Mouse (Mus musculus) T-helper 2 cell (primary cell): ENCODE measurements around the gene Tmem87b.

Experiments
- in situ Hi-C: fragments of 300-600 bp; cut with MboI, MseI; formaldehyde crosslinking; loops from one replicate; pipeline ENCODE4 v1.15.1; 2025; ENCODE audit warnings: high pct_unique_total_duplicates

Tmem87b gene

GRCm38 (mm10) chr2:128817786-128818681, at the start of gene Tmem87b:
TSS of gene Tmem87b (plus strand) at chr2:128818118.
- in situ Hi-C loops = loop anchor here (5.0 kb wide), 1 partner anchor 126 kb away; no protein-coding TSS in a partner anchor

GRCm38 (mm10) chr2:128768545-128769247, 49.2 kb upstream of the Tmem87b start:
- in situ Hi-C loops = no loop called here

- in situ Hi-C loops = no loop called here
These were observed 47.4 kb upstream of the Tmem87b start for GRCm38 (mm10) chr2:128770557-128770956.

GRCm38 (mm10) chr2:128771048-128771447, 46.9 kb upstream of the Tmem87b start:
- in situ Hi-C loops = no loop called here

- in situ Hi-C loops = no loop called here
These were observed 46.1 kb upstream of the Tmem87b start for GRCm38 (mm10) chr2:128771750-128772338.

GRCm38 (mm10) chr2:128782231-128782630, 35.7 kb upstream of the Tmem87b start:
- in situ Hi-C loops = no loop called here

GRCm38 (mm10) chr2:128783660-128784345, 34.1 kb upstream of the Tmem87b start:
- in situ Hi-C loops = no loop called here

GRCm38 (mm10) chr2:128784814-128785213, 33.1 kb upstream of the Tmem87b start:
- in situ Hi-C loops = no loop called here

- in situ Hi-C loops = no loop called here
These were observed 31.6 kb upstream of the Tmem87b start for GRCm38 (mm10) chr2:128786341-128786740.

- in situ Hi-C loops = no loop called here
These were observed 31.1 kb upstream of the Tmem87b start for GRCm38 (mm10) chr2:128786795-128787194.

GRCm38 (mm10) chr2:128787805-128788204, 30.1 kb upstream of the Tmem87b start:
- in situ Hi-C loops = no loop called here

- in situ Hi-C loops = no loop called here
These were observed 26.9 kb upstream of the Tmem87b start for GRCm38 (mm10) chr2:128790875-128791614.

- in situ Hi-C loops = no loop called here
These were observed 24.0 kb upstream of the Tmem87b start for GRCm38 (mm10) chr2:128793958-128794357.

GRCm38 (mm10) chr2:128796463-128796862, 21.5 kb upstream of the Tmem87b start:
- in situ Hi-C loops = no loop called here

GRCm38 (mm10) chr2:128803441-128803840, 14.5 kb upstream of the Tmem87b start:
- in situ Hi-C loops = no loop called here

GRCm38 (mm10) chr2:128805341-128805740, 12.6 kb upstream of the Tmem87b start:
- in situ Hi-C loops = no loop called here

GRCm38 (mm10) chr2:128806561-128806960, 11.4 kb upstream of the Tmem87b start:
- in situ Hi-C loops = no loop called here

- in situ Hi-C loops = no loop called here
These were observed 5.2 kb upstream of the Tmem87b start for GRCm38 (mm10) chr2:128812761-128813160.

GRCm38 (mm10) chr2:128816311-128816710, 1.6 kb upstream of the Tmem87b start:
- in situ Hi-C loops = loop anchor here (5.0 kb wide), 1 partner anchor 124 kb away; no protein-coding TSS in a partner anchor

GRCm38 (mm10) chr2:128816916-128817315, 1.0 kb upstream of the Tmem87b start:
- in situ Hi-C loops = loop anchor here (5.0 kb wide), 1 partner anchor 125 kb away; no protein-coding TSS in a partner anchor

GRCm38 (mm10) chr2:128817387-128817785, 532 bp upstream of the Tmem87b start:
- in situ Hi-C loops = loop anchor here (5.0 kb wide), 1 partner anchor 125 kb away; no protein-coding TSS in a partner anchor
